Comparison of ENCODE assay signal across 19 mouse cellular contexts in genomic region chr1:87520467-87520866, GRCm38 (mm10). TPM values are rescaled to one million over a fixed set of nuclear protein-coding genes. Genes with fewer than 3 reads are reported as not detected.
A peak's percentile ranks its signal among the peaks of the same experiment; 100 is the strongest.
DNase-seq lines count a peak whose midpoint lies in the region; ATAC-seq lines count a peak whose summit lies in the region.
"Had no signal": no experiment of that assay in that cellular context is flagged by ENCODE, and none has a peak within 500 bp of the region (broad histone marks: within the 10 kb centered on the region; RNA-seq: fewer than 3 reads in every experiment).

No protein-coding gene starts in this region.

- H3K27ac ChIP-seq in embryonic facial prominence, embryonic 13.5 days, result no peak overlapping the region
- no peak overlapping the region for H3K27ac ChIP-seq in embryonic facial prominence, embryonic 10.5 days (replicated peaks)
- no peak overlapping the region for H3K27ac ChIP-seq in hindbrain, embryonic 13.5 days
- H3K27ac ChIP-seq in hindbrain, embryonic 10.5 days, result no peak overlapping the region
- H3K27ac ChIP-seq in midbrain, embryonic 16.5 days (ENCODE audit: low read length), result no peak overlapping the region
- no peak overlapping the region for H3K27ac ChIP-seq in midbrain, embryonic 13.5 days
- H3K27ac ChIP-seq: embryonic facial prominence, embryonic 12.5 days; heart, adult 2 months had no signal

- H3K4me3 ChIP-seq in embryonic facial prominence, embryonic 13.5 days, result no peak overlapping the region
- H3K4me3 ChIP-seq in embryonic facial prominence, embryonic 10.5 days, result no peak overlapping the region
- no peak overlapping the region for H3K4me3 ChIP-seq in hindbrain, embryonic 13.5 days
- no peak overlapping the region for H3K4me3 ChIP-seq in hindbrain, embryonic 10.5 days
- no peak overlapping the region for H3K4me3 ChIP-seq in midbrain, embryonic 16.5 days (ENCODE audit: low read depth, low read length)
- H3K4me3 ChIP-seq in midbrain, embryonic 13.5 days (replicated peaks), result no peak overlapping the region
- H3K4me3 ChIP-seq: embryonic facial prominence, embryonic 12.5 days; heart, adult 2 months had no signal

- H3K9ac ChIP-seq in embryonic facial prominence, embryonic 13.5 days, result 0 out of 2 replicates have a peak overlapping the region, but pooled peaks have one; percentile 44
- H3K9ac ChIP-seq in hindbrain, embryonic 13.5 days, result peak overlapping the region; percentile 4; the same call in 1 of the 2 replicates
- H3K9ac ChIP-seq in midbrain, embryonic 16.5 days (ENCODE audit: low read depth, low read length), result no peak overlapping the region
- H3K9ac ChIP-seq in midbrain, embryonic 13.5 days (replicated peaks), result no peak overlapping the region
- H3K9ac ChIP-seq: embryonic facial prominence, embryonic 12.5 days had no signal

- no peaks in the 10 kb centered on the region for H3K36me3 ChIP-seq in embryonic facial prominence, embryonic 13.5 days
- no peaks in the 10 kb centered on the region for H3K36me3 ChIP-seq in embryonic facial prominence, embryonic 10.5 days (replicated peaks)
- H3K36me3 ChIP-seq in hindbrain, embryonic 13.5 days, result no peaks in the 10 kb centered on the region
- no peaks in the 10 kb centered on the region for H3K36me3 ChIP-seq in hindbrain, embryonic 10.5 days
- H3K36me3 ChIP-seq in midbrain, embryonic 16.5 days (ENCODE audit: control insufficient read depth, insufficient read depth, low read length), result no peaks in the 10 kb centered on the region
- H3K36me3 ChIP-seq in midbrain, embryonic 13.5 days, result no peaks in the 10 kb centered on the region
- H3K36me3 ChIP-seq: embryonic facial prominence, embryonic 12.5 days had no signal

- no peaks in the 10 kb centered on the region for H3K9me3 ChIP-seq in embryonic facial prominence, embryonic 13.5 days
- H3K9me3 ChIP-seq in embryonic facial prominence, embryonic 10.5 days, result no peaks in the 10 kb centered on the region
- H3K9me3 ChIP-seq in hindbrain, embryonic 13.5 days, result no peaks in the 10 kb centered on the region
- H3K9me3 ChIP-seq in hindbrain, embryonic 10.5 days, result no peaks in the 10 kb centered on the region
- H3K9me3 ChIP-seq in midbrain, embryonic 16.5 days (replicated peaks; ENCODE audit: control insufficient read depth, low read length, poor library complexity, severe bottlenecking), result no peaks in the 10 kb centered on the region
- H3K9me3 ChIP-seq in midbrain, embryonic 13.5 days, result no peaks in the 10 kb centered on the region
- H3K9me3 ChIP-seq: embryonic facial prominence, embryonic 12.5 days had no signal

- H3K4me2 ChIP-seq in embryonic facial prominence, embryonic 13.5 days, result peak overlapping the region; percentile 30
- H3K4me2 ChIP-seq in hindbrain, embryonic 13.5 days, result 0 out of 2 replicates have a peak overlapping the region, but pooled peaks have one; percentile 1
- peak overlapping the region; percentile 35 for H3K4me2 ChIP-seq in midbrain, embryonic 16.5 days (ENCODE audit: low read length)
- H3K4me2 ChIP-seq in midbrain, embryonic 13.5 days (replicated peaks), result no peak overlapping the region
- H3K4me2 ChIP-seq: embryonic facial prominence, embryonic 12.5 days had no signal

- no peak for DNase-seq in embryonic facial prominence, embryonic 10.5 days (ENCODE audit: low spot score)
- no peak for DNase-seq in hindbrain, embryonic 10.5 days (ENCODE audit: low spot score)
- DNase-seq in ovary, adult 18-20 months (ENCODE audit: low spot score), result no peak
- no peak for DNase-seq in ovary, postnatal 36 days (ENCODE audit: low spot score)
- DNase-seq: cerebellum, postnatal 36 days; gastrocnemius, adult 2 months; heart, adult 2 months; liver; lung, adult 2 months had no signal

- peaks cover 4% of the 10 kb centered on the region; the same call in 1 of the 2 replicates for H3K27me3 ChIP-seq in embryonic facial prominence, embryonic 13.5 days
- H3K27me3 ChIP-seq in embryonic facial prominence, embryonic 10.5 days (replicated peaks; ENCODE audit: low read depth, poor library complexity, severe bottlenecking), result peaks cover 4% of the 10 kb centered on the region; the same call in 1 of the 2 replicates
- H3K27me3 ChIP-seq in hindbrain, embryonic 13.5 days, result no peaks in the 10 kb centered on the region
- H3K27me3 ChIP-seq in hindbrain, embryonic 10.5 days (ENCODE audit: insufficient read depth, poor library complexity, severe bottlenecking), result no peaks in the 10 kb centered on the region
- no peaks in the 10 kb centered on the region for H3K27me3 ChIP-seq in midbrain, embryonic 16.5 days (ENCODE audit: control insufficient read depth, insufficient read depth, low read depth, low read length)
- no peaks in the 10 kb centered on the region for H3K27me3 ChIP-seq in midbrain, embryonic 13.5 days
- H3K27me3 ChIP-seq: embryonic facial prominence, embryonic 12.5 days; Patski had no signal

- H3K4me1 ChIP-seq in embryonic facial prominence, embryonic 13.5 days, result 0 out of 2 replicates have a peak, but pooled peaks cover 4% of the 10 kb centered on the region
- no peaks in the 10 kb centered on the region for H3K4me1 ChIP-seq in embryonic facial prominence, embryonic 10.5 days
- H3K4me1 ChIP-seq in hindbrain, embryonic 13.5 days (replicated peaks), result no peaks in the 10 kb centered on the region
- H3K4me1 ChIP-seq in hindbrain, embryonic 10.5 days (replicated peaks), result peaks cover 10% of the 10 kb centered on the region
- H3K4me1 ChIP-seq in midbrain, embryonic 16.5 days (ENCODE audit: control insufficient read depth, insufficient read depth, low read length), result peaks cover 2% of the 10 kb centered on the region; the same call in 1 of the 2 replicates
- H3K4me1 ChIP-seq in midbrain, embryonic 13.5 days (replicated peaks), result no peaks in the 10 kb centered on the region
- H3K4me1 ChIP-seq: embryonic facial prominence, embryonic 12.5 days had no signal

- ATAC-seq in embryonic facial prominence, embryonic 13.5 days (ENCODE audit: insufficient number of reproducible peaks, insufficient read depth, low FRiP score, low TSS enrichment, low read depth), result no peak
- no peak for ATAC-seq in hindbrain, embryonic 13.5 days (ENCODE audit: low FRiP score)
- ATAC-seq in midbrain, embryonic 16.5 days, result no peak
- ATAC-seq in midbrain, embryonic 13.5 days, result no peak
- ATAC-seq: Patski had no signal

RNA-seq across cellular contexts. Expression of gene Neu2, which starts 10.8 kb away (rescaled TPM):
- polyA plus RNA-seq in embryonic facial prominence, embryonic 13.5 days (2015; fragmentation: Nextera tagmentation; extraction: Ambion mirVana), result not detected in 2 replicates
- polyA plus RNA-seq in embryonic facial prominence, embryonic 10.5 days (2016; fragmentation: Nextera tagmentation; extraction: Ambion mirVana), result not detected in 2 replicates
- 0.16 and 0.22 TPM in 2 replicates for polyA plus RNA-seq in hindbrain, embryonic 13.5 days (2015; fragmentation: Nextera tagmentation; extraction: Ambion mirVana)
- polyA plus RNA-seq in hindbrain, embryonic 10.5 days (2016; fragmentation: Nextera tagmentation; extraction: Ambion mirVana), result not detected in 2 replicates
- 0.47 and 0.90 TPM in 2 replicates for polyA plus RNA-seq in midbrain, embryonic 16.5 days (2015; fragmentation: Nextera tagmentation; extraction: Ambion mirVana)
- not detected in 2 replicates for polyA plus RNA-seq in midbrain, embryonic 13.5 days (2015; fragmentation: Nextera tagmentation; extraction: Ambion mirVana)
- polyA plus RNA-seq: embryonic facial prominence, embryonic 12.5 days; forebrain, embryonic 11.5 days had no signal

RNA-seq across cellular contexts. Expression of gene Snorc, which starts 50.4 kb away (rescaled TPM):
- polyA plus RNA-seq in embryonic facial prominence, embryonic 13.5 days (2015; fragmentation: Nextera tagmentation; extraction: Ambion mirVana), result 5.9 and 7.0 TPM in 2 replicates
- not detected in 2 replicates for polyA plus RNA-seq in embryonic facial prominence, embryonic 10.5 days (2016; fragmentation: Nextera tagmentation; extraction: Ambion mirVana)
- 0.81 TPM in 1 of 2 replicates, not detected in the other for polyA plus RNA-seq in hindbrain, embryonic 13.5 days (2015; fragmentation: Nextera tagmentation; extraction: Ambion mirVana)
- polyA plus RNA-seq in hindbrain, embryonic 10.5 days (2016; fragmentation: Nextera tagmentation; extraction: Ambion mirVana), result not detected in 2 replicates
- polyA plus RNA-seq in midbrain, embryonic 16.5 days (2015; fragmentation: Nextera tagmentation; extraction: Ambion mirVana), result 0.51 and 1.0 TPM in 2 replicates
- not detected in 2 replicates for polyA plus RNA-seq in midbrain, embryonic 13.5 days (2015; fragmentation: Nextera tagmentation; extraction: Ambion mirVana)
- polyA plus RNA-seq: forebrain, embryonic 11.5 days; kidney, embryonic 14.5 days; Patski; spleen, adult 2 months; stomach, embryonic 16.5 days had no signal

RNA-seq across cellular contexts. Expression of gene Ngef, which starts 53.2 kb away (rescaled TPM):
- 1.1 and 1.2 TPM in 2 replicates for polyA plus RNA-seq in embryonic facial prominence, embryonic 13.5 days (2015; fragmentation: Nextera tagmentation; extraction: Ambion mirVana)
- polyA plus RNA-seq in embryonic facial prominence, embryonic 10.5 days (2016; fragmentation: Nextera tagmentation; extraction: Ambion mirVana), result 1.7 and 2.5 TPM in 2 replicates
- 9.3 and 9.5 TPM in 2 replicates for polyA plus RNA-seq in hindbrain, embryonic 13.5 days (2015; fragmentation: Nextera tagmentation; extraction: Ambion mirVana)
- polyA plus RNA-seq in hindbrain, embryonic 10.5 days (2016; fragmentation: Nextera tagmentation; extraction: Ambion mirVana), result 3.3 and 5.0 TPM in 2 replicates
- polyA plus RNA-seq in midbrain, embryonic 16.5 days (2015; fragmentation: Nextera tagmentation; extraction: Ambion mirVana), result 23.1 and 31.8 TPM in 2 replicates
- polyA plus RNA-seq in midbrain, embryonic 13.5 days (2015; fragmentation: Nextera tagmentation; extraction: Ambion mirVana), result 6.8 and 9.6 TPM in 2 replicates

Comparison
In these comparisons a context has a peak if more than half of its experiments do, and no peak if none do; other contexts are left out.
1. H3K9ac ChIP-seq: peak in embryonic facial prominence, embryonic 13.5 days (single experiment) and hindbrain, embryonic 13.5 days (single experiment); none in midbrain, embryonic 16.5 days (single experiment) and midbrain, embryonic 13.5 days (single experiment).